Mouse (Mus musculus) 416B (cell line): ENCODE measurements at regions not wholly inside any gene's neighbourhood (a gene's known extent, or its start where the extent isn't known, plus 50 kb on each side); places are given as distances from the start of the nearest gene placed in this dataset.

Experiments
- DNase-seq: peaks from one replicate; pipeline ENCODE4 v3.0.0; 2011; ENCODE audit warnings: low read depth

- no peak for DNase-seq
These were observed 105.6 kb upstream of the Atxn7l3b start for GRCm38 (mm10) chr10:113034356-113034755.

GRCm38 (mm10) chr10:113032870-113033269 is 104.1 kb upstream of the Atxn7l3b start:
- no peak for DNase-seq

- DNase-seq, result peak; percentile 49
These were observed 98.5 kb upstream of the Atxn7l3b start for GRCm38 (mm10) chr10:113027300-113027699.

GRCm38 (mm10) chr10:113024633-113025032 is 95.8 kb upstream of the Atxn7l3b start:
- DNase-seq, result no peak

GRCm38 (mm10) chr10:113009124-113009523 is 80.3 kb upstream of the Atxn7l3b start:
- no peak for DNase-seq

GRCm38 (mm10) chr10:112990720-112991119 is 61.9 kb upstream of the Atxn7l3b start:
- DNase-seq, result no peak

GRCm38 (mm10) chr10:112982697-112983096 is 53.9 kb upstream of the Atxn7l3b start:
- no peak for DNase-seq
